Mouse (Mus musculus) CH12.LX (cell line): ENCODE data around the gene Rps4x.

Source experiments
- CTCF ChIP-seq, 2 experiments: IDR thresholded peaks in 1 of 2; conservative IDR thresholded peaks in 1 of 2; 2 replicates each; pipeline ENCODE4 v1.5.1; 2011 to 2012; ENCODE audit warnings: low read depth in 2 of 2, low read length in 2 of 2, improper control_type of control experiment in 1 of 2, inconsistent platforms in 1 of 2, mild to moderate bottlenecking in 1 of 2, moderate library complexity in 1 of 2
- EP300 ChIP-seq: IDR thresholded peaks from 2 replicates; pipeline ENCODE4 v1.6.1; 2011; ENCODE audit warnings: low read length, improper control_type of control experiment
- KAT2A ChIP-seq: IDR thresholded peaks from 2 replicates; pipeline ENCODE4 v1.6.1; 2012; ENCODE audit warnings: low read length, improper control_type of control experiment, inconsistent platforms; ENCODE audit not compliant: insufficient replicate concordance
- MEF2A ChIP-seq: IDR thresholded peaks from 2 replicates; pipeline ENCODE4 v1.6.1; 2014; ENCODE audit warnings: low read depth, mild to moderate bottlenecking, inconsistent platforms, low read length, improper control_type of control experiment, borderline replicate concordance
- USF1 ChIP-seq: IDR thresholded peaks from 2 replicates; pipeline ENCODE4 v1.6.1; 2014; ENCODE audit warnings: low read depth, mild to moderate bottlenecking, inconsistent platforms, low read length, improper control_type of control experiment
- ZKSCAN1 ChIP-seq: IDR thresholded peaks from 2 replicates; pipeline ENCODE4 v1.6.1; 2012; ENCODE audit warnings: low read depth, inconsistent platforms, low read length, improper control_type of control experiment, borderline replicate concordance

DNA sequence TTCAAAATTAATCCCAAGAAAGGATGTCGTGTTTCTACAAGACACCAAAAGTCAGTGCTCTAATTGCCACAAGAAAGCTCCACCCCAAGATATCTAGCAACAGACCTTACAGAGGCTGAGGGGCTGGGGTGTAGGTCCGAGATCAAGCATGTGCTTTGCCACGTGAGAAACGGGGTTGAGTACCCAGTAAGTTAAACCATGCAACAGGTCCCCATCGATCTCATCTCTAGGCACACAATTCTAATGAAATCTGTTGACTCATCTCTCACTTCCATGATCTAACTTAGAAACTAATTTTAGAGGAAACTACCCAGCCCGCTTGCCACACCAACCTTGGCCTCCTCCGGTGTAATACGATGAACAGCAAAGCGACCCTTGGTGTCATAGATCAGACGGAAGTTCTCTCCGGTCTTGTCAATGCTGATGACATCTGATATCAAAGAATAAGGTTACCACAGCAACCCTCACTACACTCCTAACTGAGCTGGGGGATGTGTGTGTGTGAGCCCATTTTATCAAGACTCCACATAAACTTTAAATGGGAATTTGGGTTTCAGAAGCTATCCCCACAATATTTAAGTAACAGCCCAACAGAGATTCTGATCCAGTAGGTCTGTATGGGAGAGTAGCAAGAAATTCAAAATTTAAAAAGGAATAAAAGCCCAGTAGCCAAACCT lies 2.0 kb downstream of the Rps4x start:
- TF ChIP-seq CTCF (conservative IDR thresholded peaks at IDR 0.05 in 1 of 2, IDR thresholded peaks at IDR 0.05 in 1 of 2; ENCODE audit: low read depth in 2 of 2, low read length in 2 of 2) = no peak
- TF ChIP-seq USF1 = no peak
- TF ChIP-seq ZKSCAN1 = no peak
- no peak for TF ChIP-seq EP300
- 0 out of 2 replicates have a peak, but pooled peaks have one; percentile 18 for TF ChIP-seq KAT2A
- no peak for TF ChIP-seq MEF2A
